Mouse (Mus musculus): ENCODE measurements around the gene Trpm5. TPM values are rescaled to one million over a fixed set of nuclear protein-coding genes. Genes with fewer than 3 reads are reported as not detected.

Gene Trpm5
- total and polyA plus RNA-seq, 2 experiments from 2014 or later, result 2.0 to 2.1 TPM

DNA sequence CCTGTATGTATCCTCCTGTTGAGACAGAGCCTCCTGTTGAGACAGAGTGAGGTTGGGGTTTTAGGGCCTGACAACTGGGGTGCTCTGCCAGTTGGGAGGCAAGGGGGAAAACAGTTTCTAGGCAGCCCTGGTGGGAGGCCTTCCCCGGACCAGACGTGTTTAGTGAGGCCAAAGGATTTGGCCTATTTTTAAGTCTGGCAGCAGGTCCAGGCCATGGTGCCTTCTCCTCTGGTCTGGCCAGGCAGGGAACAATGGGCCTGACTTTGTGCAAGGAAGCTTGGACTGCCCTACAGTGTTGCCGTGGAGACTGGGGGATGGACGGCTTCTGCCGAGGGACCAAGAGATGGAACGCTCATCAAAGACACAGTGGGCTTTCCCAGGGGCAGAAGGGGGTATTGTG is 30.2 kb downstream of the Trpm5 start:
- Histone ChIP-seq H3K27me3 (ENCODE audit: insufficient read depth, low read length) (no peaks in the 10 kb centered on the region), H3K36me3 (ENCODE audit: insufficient read depth, low read length) (peaks cover 48% of the 10 kb centered on the region), H3K27ac (peak overlapping the region; percentile 62; the same call in 1 of the 2 replicates), H3K4me2 (ENCODE audit: low read depth, low read length) (no peak overlapping the region), H3K4me1 (ENCODE audit: insufficient read depth, low read length) (peaks cover 18% of the 10 kb centered on the region), H3K4me3 (ENCODE audit: low read length) (no peak overlapping the region), H3K9ac (replicated peaks; ENCODE audit: low read length) (no peak overlapping the region), H3K9me3 (ENCODE audit: low read length) (no peaks in the 10 kb centered on the region)
- 24% methylated on average over 6 of the region's 6 CpGs for WGBS
- no peak for TF ChIP-seq CTCF (IDR thresholded peaks at IDR 0.05; ENCODE audit: low read depth)
- peak; percentile 34; the same call in 1 of the 2 replicates for ATAC-seq
- peak; percentile 82 for DNase-seq (ENCODE audit: low spot score)

DNA sequence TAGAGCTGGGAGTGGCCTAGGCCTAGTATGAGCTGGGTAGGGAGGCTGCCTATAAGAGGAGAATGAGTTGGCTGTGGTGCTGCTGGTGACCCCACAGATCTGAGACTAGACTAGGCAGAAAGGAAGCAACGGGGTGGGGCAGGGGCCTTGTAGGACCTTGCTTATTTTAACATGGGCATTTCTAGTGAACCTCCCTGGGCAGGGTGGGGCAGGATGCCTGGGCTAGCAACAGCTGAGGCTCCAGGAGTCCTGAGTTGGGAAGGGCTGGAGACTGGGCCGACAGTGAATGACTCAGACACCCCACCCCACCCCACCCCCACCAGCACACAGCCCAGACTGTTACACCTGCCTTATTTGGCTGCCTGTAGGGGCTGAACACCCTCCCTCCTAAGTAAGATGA is 31.7 kb downstream of the Trpm5 start:
- TF ChIP-seq CTCF (IDR thresholded peaks at IDR 0.05; ENCODE audit: low read depth), result no peak
- DNase-seq (ENCODE audit: low spot score), result no peak
- no peaks in the 10 kb centered on the region for H3K9me3 ChIP-seq (ENCODE audit: low read length)
- no peaks in the 10 kb centered on the region for H3K27me3 ChIP-seq (ENCODE audit: insufficient read depth, low read length)
- no peak overlapping the region for H3K27ac ChIP-seq
- 79% methylated on average over 2 of the region's 2 CpGs for WGBS
- H3K4me3 ChIP-seq (ENCODE audit: low read length), result no peak overlapping the region
- no peak overlapping the region for H3K9ac ChIP-seq (replicated peaks; ENCODE audit: low read length)
- H3K4me2 ChIP-seq (ENCODE audit: low read depth, low read length), result no peak overlapping the region
- peaks cover 46% of the 10 kb centered on the region for H3K36me3 ChIP-seq (ENCODE audit: insufficient read depth, low read length)
- ATAC-seq, result no peak
- peaks cover 11% of the 10 kb centered on the region for H3K4me1 ChIP-seq (ENCODE audit: insufficient read depth, low read length)

DNA sequence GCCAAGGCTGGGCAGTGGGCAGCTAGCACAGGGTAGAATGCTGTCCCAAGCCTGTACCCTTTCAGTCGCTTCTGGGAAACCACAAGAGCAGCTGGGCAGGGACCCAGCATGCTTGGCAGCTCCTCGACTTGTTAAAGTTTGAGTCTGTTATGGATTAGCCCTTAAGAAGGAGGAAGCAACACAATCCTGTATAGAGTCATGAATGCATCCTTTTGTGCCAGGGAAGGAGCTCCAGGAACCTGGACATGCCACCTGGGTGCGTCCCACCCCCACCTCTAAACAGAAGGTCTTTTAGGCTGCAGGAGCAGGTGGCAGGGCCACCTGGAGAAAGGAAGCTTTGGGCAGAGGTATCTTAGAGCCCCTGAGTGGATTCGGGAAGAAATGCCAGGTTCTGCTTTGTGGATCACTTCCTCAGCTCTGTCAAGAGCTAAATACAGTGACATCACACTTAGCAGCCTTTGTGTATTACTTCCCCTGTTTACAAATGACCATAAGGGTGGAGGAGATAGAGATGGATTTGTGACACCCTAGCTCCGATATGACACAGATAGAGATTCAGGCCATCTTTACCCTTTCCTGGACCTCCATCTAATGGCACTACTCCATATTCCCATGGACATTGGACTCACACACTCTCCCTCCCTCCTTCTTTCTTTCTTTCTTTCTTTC is 35.1 kb downstream of the Trpm5 start:
- TF ChIP-seq CTCF (IDR thresholded peaks at IDR 0.05; ENCODE audit: low read depth), result no peak
- WGBS, result 56% methylated on average over 5 of the region's 5 CpGs
- ATAC-seq, result peak; percentile 41; the same call in 1 of the 2 replicates
- Histone ChIP-seq H3K27me3 (ENCODE audit: insufficient read depth, low read length) (no peaks in the 10 kb centered on the region), H3K4me1 (ENCODE audit: insufficient read depth, low read length) (peaks cover 39% of the 10 kb centered on the region), H3K4me2 (ENCODE audit: low read depth, low read length) (no peak overlapping the region), H3K36me3 (ENCODE audit: insufficient read depth, low read length) (peaks cover 17% of the 10 kb centered on the region), H3K4me3 (ENCODE audit: low read length) (no peak overlapping the region), H3K9ac (replicated peaks; ENCODE audit: low read length) (no peak overlapping the region), H3K9me3 (ENCODE audit: low read length) (no peaks in the 10 kb centered on the region), H3K27ac (peak overlapping the region; percentile 73)
- DNase-seq (ENCODE audit: low spot score), result peak; percentile 69

DNA sequence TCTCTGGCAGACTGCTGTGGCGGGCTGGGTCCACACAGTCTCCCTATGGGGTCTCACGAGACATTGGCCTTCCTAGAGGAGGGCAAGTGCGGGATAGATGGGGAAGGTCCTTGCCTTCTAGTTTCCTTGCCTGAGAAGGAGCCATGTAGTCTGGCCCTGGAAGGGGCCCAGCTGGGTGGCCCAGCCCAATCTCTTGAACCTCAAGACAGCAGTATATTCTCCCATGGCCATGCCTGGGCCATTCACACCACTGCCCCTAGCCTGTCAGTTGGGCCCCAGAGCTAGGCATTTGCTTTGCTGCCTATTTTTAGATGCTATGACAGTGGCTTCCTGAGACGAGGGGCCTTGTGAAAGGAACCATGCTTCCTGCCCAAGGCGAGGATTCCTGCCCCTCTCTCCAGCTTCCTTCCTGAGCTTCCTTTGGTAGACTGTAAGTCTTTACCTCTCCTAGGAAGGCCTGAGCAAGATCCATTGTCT is 36.2 kb downstream of the Trpm5 start:
- no peak overlapping the region for H3K4me3 ChIP-seq (ENCODE audit: low read length)
- 65% methylated on average over 5 of the region's 5 CpGs for WGBS
- H3K4me1 ChIP-seq (ENCODE audit: insufficient read depth, low read length), result peaks cover 45% of the 10 kb centered on the region
- no peak for ATAC-seq
- no peaks in the 10 kb centered on the region for H3K9me3 ChIP-seq (ENCODE audit: low read length)
- no peaks in the 10 kb centered on the region for H3K27me3 ChIP-seq (ENCODE audit: insufficient read depth, low read length)
- H3K9ac ChIP-seq (replicated peaks; ENCODE audit: low read length), result no peak overlapping the region
- TF ChIP-seq CTCF (IDR thresholded peaks at IDR 0.05; ENCODE audit: low read depth), result no peak
- peak overlapping the region; percentile 73; the same call in 1 of the 2 replicates for H3K27ac ChIP-seq
- no peak for DNase-seq (ENCODE audit: low spot score)
- peaks cover 6% of the 10 kb centered on the region; the same call in 1 of the 2 replicates for H3K36me3 ChIP-seq (ENCODE audit: insufficient read depth, low read length)
- no peak overlapping the region for H3K4me2 ChIP-seq (ENCODE audit: low read depth, low read length)

DNA sequence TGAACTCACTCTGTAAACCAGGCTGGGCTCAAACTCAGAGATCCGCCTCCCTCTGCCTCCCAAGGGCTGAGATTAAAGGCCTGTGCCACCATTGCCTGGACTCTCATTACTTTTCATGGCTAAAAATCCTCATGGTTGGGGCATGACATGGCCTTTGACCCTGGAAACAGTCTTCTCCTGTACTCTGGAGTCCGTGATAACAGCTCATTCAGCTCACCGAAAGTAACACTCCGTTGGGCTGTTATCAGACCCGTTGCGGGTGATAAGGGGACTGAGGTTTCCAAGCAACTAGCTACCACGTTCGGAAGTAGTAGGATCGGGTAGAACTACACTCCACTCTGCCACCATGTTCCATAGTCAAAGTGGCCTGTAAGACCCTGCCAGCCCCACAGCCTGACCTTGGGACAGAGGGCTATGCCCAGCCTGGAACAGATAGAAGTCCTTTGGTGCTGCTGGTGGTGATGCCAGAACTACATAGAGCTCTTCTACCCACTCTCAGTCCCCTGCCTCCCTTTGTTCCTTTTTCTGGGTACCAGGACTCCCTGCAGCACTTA is 36.7 kb downstream of the Trpm5 start:
- Histone ChIP-seq H3K4me2 (ENCODE audit: low read depth, low read length) (no peak overlapping the region), H3K4me3 (ENCODE audit: low read length) (no peak overlapping the region), H3K9me3 (ENCODE audit: low read length) (no peaks in the 10 kb centered on the region), H3K36me3 (ENCODE audit: insufficient read depth, low read length) (peaks cover 1% of the 10 kb centered on the region; the same call in 1 of the 2 replicates), H3K4me1 (ENCODE audit: insufficient read depth, low read length) (peaks cover 45% of the 10 kb centered on the region), H3K9ac (replicated peaks; ENCODE audit: low read length) (no peak overlapping the region), H3K27ac (peak overlapping the region; percentile 73; the same call in 1 of the 2 replicates), H3K27me3 (ENCODE audit: insufficient read depth, low read length) (no peaks in the 10 kb centered on the region)
- no peak for TF ChIP-seq CTCF (IDR thresholded peaks at IDR 0.05; ENCODE audit: low read depth)
- no peak for ATAC-seq
- no peak for DNase-seq (ENCODE audit: low spot score)
- 86% methylated on average over 9 of the region's 9 CpGs for WGBS

DNA sequence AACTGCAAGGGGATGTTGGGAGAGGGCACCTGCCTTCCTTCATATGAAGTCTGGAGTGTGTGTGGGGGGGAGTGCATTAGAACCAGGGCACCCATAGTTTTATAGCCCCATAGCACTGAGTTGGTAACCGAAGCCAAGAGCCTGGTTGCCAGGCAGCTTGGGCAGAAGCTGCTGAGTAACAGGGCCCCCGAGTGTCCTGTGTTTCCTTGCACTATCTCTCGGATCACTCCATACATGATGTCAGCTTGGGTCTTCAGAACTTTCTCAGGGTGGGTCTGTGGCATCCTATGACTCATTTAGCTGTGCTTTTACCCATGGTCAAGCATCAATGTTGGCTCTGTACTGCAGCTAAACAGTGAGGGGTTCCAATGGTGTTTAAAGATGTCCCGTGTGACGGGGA is 37.4 kb downstream of the Trpm5 start:
- Histone ChIP-seq H3K27ac (0 out of 2 replicates have a peak overlapping the region, but pooled peaks have one; percentile 73), H3K36me3 (ENCODE audit: insufficient read depth, low read length) (no peaks in the 10 kb centered on the region), H3K4me2 (ENCODE audit: low read depth, low read length) (no peak overlapping the region; the same call in 1 of the 2 replicates), H3K4me3 (ENCODE audit: low read length) (no peak overlapping the region), H3K9ac (replicated peaks; ENCODE audit: low read length) (no peak overlapping the region), H3K27me3 (ENCODE audit: insufficient read depth, low read length) (no peaks in the 10 kb centered on the region), H3K4me1 (ENCODE audit: insufficient read depth, low read length) (peaks cover 50% of the 10 kb centered on the region), H3K9me3 (ENCODE audit: low read length) (no peaks in the 10 kb centered on the region)
- no peak for TF ChIP-seq CTCF (IDR thresholded peaks at IDR 0.05; ENCODE audit: low read depth)
- ATAC-seq, result no peak
- no peak for DNase-seq (ENCODE audit: low spot score)
- 79% methylated on average over 5 of the region's 5 CpGs for WGBS
